Mouse (Mus musculus) ES-E14 (cell line): ENCODE results near the gene Fam173b. TPM values are rescaled to one million over a fixed set of nuclear protein-coding genes. Genes with fewer than 3 reads are reported as not detected.
A peak's percentile ranks its signal among the peaks of the same experiment; 100 is the strongest.

Experiments used
- DNase-seq: peaks from one replicate; pipeline ENCODE4 v3.0.0-alpha.2; 2013; ENCODE audit warnings: low read depth, low spot score
- H3K27ac ChIP-seq: 2 replicates; pipeline ENCODE4 v1.5.1; 2012; ENCODE audit warnings: low read depth, mild to moderate bottlenecking, low read length, moderate library complexity, mixed read lengths; ENCODE audit not compliant: poor library complexity, insufficient read depth, severe bottlenecking
- H3K36me3 ChIP-seq: 2 replicates; pipeline ENCODE4 v1.6.1; 2012; ENCODE audit warnings: mild to moderate bottlenecking, low read length, moderate library complexity, mixed read lengths; ENCODE audit not compliant: control insufficient read depth, poor library complexity, insufficient read depth, severe bottlenecking
- H3K4me1 ChIP-seq, 2 experiments: fragments of 150-350 bp in 1 of 2; sonication (generic) in 1 of 2; 2 replicates each; pipeline ENCODE4 v1.6.1; 2012; ENCODE audit warnings: low read length in 2 of 2, mild to moderate bottlenecking in 1 of 2, mixed read lengths in 1 of 2; ENCODE audit not compliant: control insufficient read depth in 2 of 2, insufficient read depth in 2 of 2, poor library complexity in 1 of 2
- H3K4me3 ChIP-seq, 2 experiments: fragments of 150-350 bp in 1 of 2; sonication (generic) in 1 of 2; 2 replicates each; pipeline ENCODE4 v1.5.1; 2012; ENCODE audit warnings: low read length in 2 of 2, low read depth in 1 of 2, mild to moderate bottlenecking in 1 of 2, mixed read lengths in 1 of 2; ENCODE audit not compliant: insufficient read depth in 1 of 2, poor library complexity in 1 of 2, severe bottlenecking in 1 of 2
- H3K9ac ChIP-seq: 2 replicates; pipeline ENCODE4 v1.6.1; 2012; ENCODE audit warnings: low read depth, mild to moderate bottlenecking, low read length, mixed read lengths; ENCODE audit not compliant: poor library complexity, insufficient read depth, severe bottlenecking
- H3K9me3 ChIP-seq: fragments of 150-350 bp; sonication (generic); 2 replicates; pipeline ENCODE4 v1.6.1; 2012; ENCODE audit warnings: low read depth, mild to moderate bottlenecking, low read length; ENCODE audit not compliant: control insufficient read depth, insufficient read depth
- CHD2 ChIP-seq: IDR thresholded peaks from 2 replicates; pipeline ENCODE4 v1.6.1; 2014; ENCODE audit warnings: mild to moderate bottlenecking, low read depth, low read length, inconsistent platforms
- HCFC1 ChIP-seq: IDR thresholded peaks from 2 replicates; pipeline ENCODE4 v1.6.1; 2012; ENCODE audit warnings: low read length, inconsistent platforms, borderline replicate concordance; ENCODE audit not compliant: insufficient read depth
- MAFK ChIP-seq: IDR thresholded peaks from 2 replicates; pipeline ENCODE4 v1.6.1; 2014; ENCODE audit warnings: mild to moderate bottlenecking, low read depth, low read length, inconsistent platforms; ENCODE audit not compliant: insufficient read depth
- ZC3H11A ChIP-seq: IDR thresholded peaks from 2 replicates; pipeline ENCODE4 v1.6.1; 2012; ENCODE audit warnings: low read depth, mild to moderate bottlenecking, inconsistent platforms, low read length, borderline replicate concordance
- ZNF384 ChIP-seq: IDR thresholded peaks from 2 replicates; pipeline ENCODE4 v1.6.1; 2012; ENCODE audit warnings: low read depth, low read length, inconsistent platforms
- in situ Hi-C, 2 experiments: fragments of 600-800 bp; cut with MboI; formaldehyde crosslinking; loops; one replicate each; pipeline ENCODE4 v1.15.1; 2025; ENCODE audit warnings: low sequenced_read_pairs in 2 of 2, inconsistent platforms in 1 of 2; ENCODE audit not compliant: unreplicated experiment in 2 of 2
- total RNA-seq: library from RNA; depleted of rRNA; stranded (reverse); fragments of 300-350 nt; gene quantifications from 2 replicates; pipeline ENCODE4 v1.2.3, GENCODE M21; 2012

The Fam173b gene
- total RNA-seq, 1 experiment, result 13.1 TPM

DNA sequence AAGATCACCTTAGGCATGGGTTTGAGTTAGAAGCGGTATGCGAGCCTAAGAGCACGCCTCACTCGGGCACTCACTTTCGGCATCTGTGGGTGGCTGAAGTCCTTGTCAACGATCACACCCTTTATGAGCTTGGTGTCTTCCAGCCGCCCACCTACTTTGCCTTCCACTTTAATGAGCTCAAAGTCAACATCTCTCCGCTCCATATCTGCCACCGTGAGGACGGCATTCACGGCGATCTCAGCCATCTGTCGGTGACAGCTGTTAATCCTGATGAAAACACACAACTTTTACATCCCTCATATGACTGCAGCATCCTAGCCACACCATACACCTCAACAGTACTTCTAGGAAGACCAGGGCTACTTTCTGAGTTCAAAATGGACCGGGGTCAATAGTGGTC lies 7.4 kb upstream of the Fam173b start:
- Histone ChIP-seq H3K4me1 (peaks cover 0 to 3% of the 10 kb centered on the region in 2 experiments; a peak in 1 of 4 replicates), H3K4me3 (no peak overlapping the region), H3K36me3 (peaks cover 67% of the 10 kb centered on the region), H3K9me3 (no peaks in the 10 kb centered on the region), H3K9ac (no peak overlapping the region), H3K27ac (no peak overlapping the region)
- DNase-seq, result no peak
- TF ChIP-seq CHD2 (no peak), HCFC1 (no peak), ZNF384 (no peak), ZC3H11A (no peak), MAFK (no peak)
- in situ Hi-C loops, result loop anchor here (10.0 to 25.0 kb wide), 2 partner anchors 269 to 282 kb away; no protein-coding TSS in a partner anchor

DNA sequence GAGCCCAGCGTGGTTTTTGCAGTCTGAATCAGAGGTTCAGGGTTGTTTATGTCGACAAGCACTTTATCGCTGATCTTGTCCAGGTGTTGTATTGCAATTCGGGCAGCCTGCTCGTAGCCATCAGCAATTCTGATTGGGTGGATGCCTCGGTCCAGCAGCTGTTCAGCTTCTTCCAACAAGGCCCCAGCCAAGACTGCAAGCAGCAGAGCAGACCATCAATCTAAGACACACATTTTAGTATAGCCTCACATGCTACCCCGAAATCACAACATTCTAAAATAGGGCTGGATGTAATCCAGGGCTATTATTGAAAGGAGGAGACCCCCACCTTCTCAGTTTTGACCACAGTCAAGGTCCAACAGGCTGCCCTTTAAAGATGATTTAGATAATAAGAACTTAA lies 6.0 kb upstream of the Fam173b start:
- H3K36me3 ChIP-seq, result peaks cover 58% of the 10 kb centered on the region

DNA sequence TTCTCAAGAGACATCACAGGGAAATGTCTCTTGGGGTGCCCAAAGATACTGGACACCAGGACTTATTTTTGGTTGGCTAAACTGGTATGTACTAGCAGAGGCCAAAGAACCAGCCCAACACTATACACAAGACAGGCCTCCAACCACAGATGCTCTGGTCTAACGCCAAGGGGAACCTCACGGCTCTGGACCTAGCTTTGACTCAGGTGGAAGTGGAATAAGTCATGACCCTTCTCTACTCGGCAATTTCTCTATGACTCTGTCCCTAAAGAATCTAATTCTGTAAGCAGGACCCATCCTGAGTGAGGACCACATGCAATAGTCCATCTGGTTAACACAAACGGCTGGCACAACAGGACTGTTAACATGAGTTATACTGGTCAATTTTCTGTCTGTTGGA lies 1.8 kb upstream of the Fam173b start:
- in situ Hi-C loops, result loop anchor here (10.0 to 25.0 kb wide), 2 partner anchors 275 to 288 kb away; no protein-coding TSS in a partner anchor
- Histone ChIP-seq H3K4me3 (peak overlapping the region; percentile 36 to 98; a peak in 3 of 4 replicates), H3K4me1 (peaks cover 3 to 6% of the 10 kb centered on the region in 2 experiments; a peak in 1 of 4 replicates), H3K9ac (peak overlapping the region; percentile 19; the same call in 1 of the 2 replicates), H3K36me3 (peaks cover 20% of the 10 kb centered on the region), H3K9me3 (no peaks in the 10 kb centered on the region), H3K27ac (no peak overlapping the region)
- TF ChIP-seq ZNF384, result no peak
- TF ChIP-seq ZC3H11A, result no peak
- TF ChIP-seq MAFK, result no peak
- no peak for TF ChIP-seq CHD2
- no peak for DNase-seq

More for the DNA sequence above, 6.0 kb upstream of the Fam173b start:
- DNase-seq, result no peak
- Histone ChIP-seq H3K4me3 (no peak overlapping the region), H3K9me3 (no peaks in the 10 kb centered on the region), H3K9ac (no peak overlapping the region), H3K4me1 (peaks cover 3% of the 10 kb centered on the region in 2 experiments; a peak in 1 of 4 replicates), H3K27ac (no peak overlapping the region)
- in situ Hi-C loops, result loop anchor here (10.0 to 25.0 kb wide), 2 partner anchors 271 to 283 kb away; no protein-coding TSS in a partner anchor
- no peak for TF ChIP-seq ZC3H11A
- TF ChIP-seq MAFK, result no peak
- no peak for TF ChIP-seq ZNF384

DNA sequence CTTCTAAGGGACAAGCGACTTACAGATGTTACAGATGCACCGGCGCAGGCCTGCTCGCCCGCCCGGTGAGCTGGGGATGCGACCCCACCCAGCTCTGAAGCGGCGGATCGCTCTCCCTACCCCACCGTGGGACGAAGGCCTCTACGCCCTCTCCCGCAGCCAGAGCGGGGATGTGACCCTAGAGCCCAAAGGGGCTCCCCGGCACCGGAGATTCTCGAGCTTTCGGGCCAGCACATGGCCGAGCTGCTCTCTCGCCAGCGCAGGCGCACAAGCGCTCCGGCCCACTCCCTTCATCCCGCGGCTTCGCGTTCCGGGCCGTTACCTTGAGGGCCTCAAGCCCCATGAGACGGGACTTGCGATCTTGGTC lies 390 bp upstream of the Fam173b start:
- H3K9me3 ChIP-seq, result no peaks in the 10 kb centered on the region
- H3K36me3 ChIP-seq, result peaks cover 11% of the 10 kb centered on the region
- in situ Hi-C loops, result no loop called here
- peak overlapping the region; percentile 67; the same call in 1 of the 2 replicates for H3K27ac ChIP-seq
- no peak for TF ChIP-seq CHD2
- TF ChIP-seq HCFC1, result no peak
- no peak for TF ChIP-seq ZC3H11A
- no peak for TF ChIP-seq MAFK
- no peak for TF ChIP-seq ZNF384
- DNase-seq, result no peak
- peak overlapping the region; percentile 100 for H3K9ac ChIP-seq
- peaks cover 3 to 6% of the 10 kb centered on the region in 2 experiments; a peak in 1 of 4 replicates for H3K4me1 ChIP-seq
- peak overlapping the region; percentile 69 to 98 for H3K4me3 ChIP-seq

DNA sequence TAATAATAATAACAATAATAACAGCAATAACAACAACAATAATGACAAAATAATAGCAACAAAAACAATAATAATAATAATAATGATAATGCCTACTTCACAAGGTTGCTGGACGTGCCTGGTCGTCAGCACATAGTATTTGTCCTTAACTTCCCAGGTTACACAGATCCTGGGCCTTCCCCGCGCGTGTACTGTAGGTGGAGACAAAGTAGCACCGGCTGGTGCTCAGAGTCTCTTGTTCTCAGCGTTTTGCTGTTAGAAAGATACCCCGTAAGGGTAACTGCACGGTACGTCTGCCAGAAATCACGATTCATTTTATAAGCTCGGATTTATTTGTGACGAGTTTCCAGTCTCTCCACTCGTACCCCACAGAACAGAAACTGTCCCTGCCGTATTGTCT lies 774 bp downstream of the Fam173b start:
- H3K27ac ChIP-seq, result no peak overlapping the region
- no peak for TF ChIP-seq ZC3H11A
- TF ChIP-seq CHD2, result no peak
- no peak for TF ChIP-seq HCFC1
- no peak for TF ChIP-seq MAFK
- TF ChIP-seq ZNF384, result no peak
- in situ Hi-C loops, result no loop called here

More for the DNA sequence above, 774 bp downstream of the Fam173b start:
- Histone ChIP-seq H3K36me3 (peaks cover under 1% of the 10 kb centered on the region), H3K9me3 (no peaks in the 10 kb centered on the region), H3K4me3 (peak overlapping the region; percentile 60 to 100), H3K4me1 (peaks cover 3 to 6% of the 10 kb centered on the region in 2 experiments; a peak in 1 of 4 replicates), H3K9ac (peak overlapping the region; percentile 94)
- no peak for DNase-seq
